Mouse (Mus musculus) forebrain, embryonic 11.5 days (tissue): Measurements from ENCODE around the gene Defb28. TPM values are rescaled to one million over a fixed set of nuclear protein-coding genes. Genes with fewer than 3 reads are reported as not detected.

Source experiments
- polyA plus RNA-seq: library from polyadenylated mRNA; unstranded; fragments of >200 nt; fragmentation: Nextera tagmentation; extraction: Ambion mirVana; gene quantifications from 2 replicates; pipeline ENCODE4 v1.2.1, GENCODE M21; 2014

Gene Defb28
- polyA plus RNA-seq, 1 experiment from 2014 or later: not detected

Other genes starting within 250 kb of the Defb28 start
- gene Tbc1d20, start 224.4 kb upstream of the Defb28 start, polyA plus RNA-seq: 30.6 and 31.7 TPM in 2 replicates
- gene Rbck1, start 185.6 kb upstream of the Defb28 start, polyA plus RNA-seq: 94.2 TPM in 2 replicates
- 1.3 and 2.1 TPM in 2 replicates for gene Trib3, start 174.2 kb upstream of the Defb28 start, polyA plus RNA-seq
- gene Nrsn2, start 141.6 kb upstream of the Defb28 start, polyA plus RNA-seq: 6.3 and 7.6 TPM in 2 replicates
- gene Sox12, start 120.2 kb upstream of the Defb28 start, polyA plus RNA-seq: 20.4 and 22.9 TPM in 2 replicates
- 59.4 and 63.9 TPM in 2 replicates for gene Zcchc3, start 103.2 kb upstream of the Defb28 start, polyA plus RNA-seq
- gene 6820408C15Rik, start 102.7 kb upstream of the Defb28 start, polyA plus RNA-seq: 0.41 and 0.79 TPM in 2 replicates
- gene Defb23, start 53.6 kb upstream of the Defb28 start, polyA plus RNA-seq: not detected in 2 replicates
- not detected in 2 replicates for gene Defb20, start 41.2 kb upstream of the Defb28 start, polyA plus RNA-seq
- not detected in 2 replicates for gene Defb22, start 28.1 kb upstream of the Defb28 start, polyA plus RNA-seq
- not detected in 2 replicates for gene Defb26, start 6.6 kb upstream of the Defb28 start, polyA plus RNA-seq
- not detected in 2 replicates for gene Defb29, start 21.8 kb downstream of the Defb28 start, polyA plus RNA-seq
- gene Gm17416, start 51.1 kb downstream of the Defb28 start, polyA plus RNA-seq: not detected in 2 replicates
- not detected in 2 replicates for gene Defb21, start 54.5 kb downstream of the Defb28 start, polyA plus RNA-seq
- not detected in 2 replicates for gene Defb19, start 62.1 kb downstream of the Defb28 start, polyA plus RNA-seq
- gene Defb45, start 81.1 kb downstream of the Defb28 start, polyA plus RNA-seq: not detected in 2 replicates
- gene Defb36, start 86.1 kb downstream of the Defb28 start, polyA plus RNA-seq: not detected in 2 replicates
- gene Defb25, start 104.8 kb downstream of the Defb28 start, polyA plus RNA-seq: not detected in 2 replicates
- gene Rem1, start 108.7 kb downstream of the Defb28 start, polyA plus RNA-seq: 0.21 and 0.32 TPM in 2 replicates
- gene H13, start 151.2 kb downstream of the Defb28 start, polyA plus RNA-seq: 110 and 112 TPM in 2 replicates
- gene Mcts2, start 168.8 kb downstream of the Defb28 start, polyA plus RNA-seq: 37.9 and 39.5 TPM in 2 replicates
- 51.1 and 53.1 TPM in 2 replicates for gene Id1, start 218.0 kb downstream of the Defb28 start, polyA plus RNA-seq
- gene Cox4i2, start 235.9 kb downstream of the Defb28 start, polyA plus RNA-seq: 4.6 and 5.5 TPM in 2 replicates